Mouse (Mus musculus) liver, postnatal 0 days (tissue): ENCODE measurements at regions not wholly inside any gene's neighbourhood (a gene's known extent, or its start where the extent isn't known, plus 50 kb on each side); places are given as distances from the start of the nearest gene placed in this dataset.

Experiments
- CTCF ChIP-seq: sonication (generic); IDR thresholded peaks from 2 replicates; pipeline ENCODE4 v1.5.1; 2016; ENCODE audit warnings: antibody characterized with exemption, low read depth
- EP300 ChIP-seq: IDR thresholded peaks from 2 replicates; pipeline ENCODE4 v1.6.1; 2016; ENCODE audit warnings: antibody characterized with exemption, low read depth, mild to moderate bottlenecking

DNA sequence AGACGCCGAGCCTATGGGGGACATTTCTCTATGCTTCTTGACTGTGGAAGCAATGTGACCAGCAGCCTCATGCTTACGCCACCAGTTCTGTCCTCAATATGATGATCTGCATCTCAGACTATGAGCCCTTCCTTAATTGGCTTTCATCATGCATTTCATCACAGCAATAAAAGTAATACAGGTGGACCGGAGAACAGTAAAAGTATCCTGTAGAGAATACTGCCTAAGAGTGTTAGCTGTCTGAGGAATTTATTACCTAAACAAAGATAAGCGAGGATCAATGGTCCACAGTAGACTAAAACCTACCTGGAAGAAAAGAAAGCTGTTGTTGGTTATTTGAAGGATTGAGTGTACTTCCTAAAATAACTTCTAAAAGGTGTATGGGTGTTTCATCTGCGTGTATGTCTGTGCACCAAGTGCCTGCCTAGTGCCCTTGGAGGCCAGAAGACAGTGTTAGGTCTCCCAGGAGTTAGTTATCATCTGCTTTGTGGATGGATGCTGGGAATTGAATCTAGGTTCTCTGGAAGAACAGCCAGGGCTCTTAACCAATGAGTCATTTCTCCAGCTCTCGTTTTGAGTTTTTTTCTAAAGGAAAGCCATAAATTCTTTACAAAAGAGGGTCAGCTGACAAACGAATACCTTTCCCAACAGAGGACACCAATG is 54.3 kb upstream of the Raph1 start:
- TF ChIP-seq CTCF (no peak), EP300 (no peak)
